Mouse (Mus musculus) lung, adult 2 months (tissue): ENCODE results near the gene Jund. TPM values are rescaled to one million over a fixed set of nuclear protein-coding genes. Genes with fewer than 3 reads are reported as not detected.
A peak's percentile ranks its signal among the peaks of the same experiment; 100 is the strongest.

ENCODE experiments used
- DNase-seq: peaks from one replicate; pipeline ENCODE4 v3.0.0; 2022
- H3K4me1 ChIP-seq: fragments of 200-500 bp; 2 replicates; pipeline ENCODE4 v1.6.1; 2011; ENCODE audit warnings: low read length; ENCODE audit not compliant: control insufficient read depth, insufficient read depth
- H3K4me3 ChIP-seq: fragments of 200-500 bp; replicated peaks from 2 replicates; pipeline ENCODE3; 2011; ENCODE audit warnings: low read depth, mild to moderate bottlenecking, control low read depth, low read length; ENCODE audit errors: extremely low read depth
- CTCF ChIP-seq: fragments of 200-500 bp; IDR thresholded peaks from 2 replicates; pipeline ENCODE4 v1.5.1; 2011; ENCODE audit warnings: mild to moderate bottlenecking, low read length, control low read depth; ENCODE audit not compliant: insufficient read depth
- POLR2A ChIP-seq: fragments of 200-500 bp; IDR thresholded peaks from 2 replicates; pipeline ENCODE4 v1.6.1; 2011; ENCODE audit warnings: low read depth, mild to moderate bottlenecking, control low read depth, low read length, borderline replicate concordance; ENCODE audit errors: extremely low read depth
- WGBS: fragments of 180-500 bp; shearing (Covaris S2); methylation state at CpG from one replicate; pipeline ENCODE4 v1.1.7; 2018; 5-methylcytosine and 5-hydroxymethylcytosine counted together
- polyA plus RNA-seq: library from polyadenylated mRNA; depleted of rRNA; stranded (reverse); fragments of >200 nt; gene quantifications from 2 replicates; pipeline ENCODE4 v1.2.3, GENCODE M21; 2012

Jund gene
- polyA plus RNA-seq, 1 experiment: 378 TPM

DNA sequence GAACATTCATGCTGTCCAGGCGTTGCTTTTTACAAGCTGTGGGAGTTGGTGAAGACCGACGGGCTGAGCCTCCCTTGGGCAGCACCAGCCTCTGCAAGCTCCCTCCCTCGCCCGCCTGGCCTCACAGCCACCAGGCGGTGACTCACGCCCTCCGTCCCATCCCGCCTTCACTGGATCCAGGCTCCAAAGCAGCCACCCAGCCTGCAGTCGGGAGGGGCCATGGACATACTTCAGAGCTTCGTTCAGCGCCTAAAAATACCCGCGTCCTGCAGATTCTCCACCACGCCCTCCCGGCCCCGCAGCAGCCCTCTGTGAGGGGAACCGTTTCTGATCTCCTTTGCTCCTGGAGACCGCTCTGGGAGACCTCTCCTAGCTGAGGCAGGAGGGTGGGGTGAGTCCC, 16.6 kb upstream of the Jund start:
- 7% methylated on average over 19 of the region's 19 CpGs for WGBS
- H3K4me1 ChIP-seq: peaks cover 11% of the 10 kb centered on the region
- peak; percentile 54 for DNase-seq
- no peak overlapping the region for H3K4me3 ChIP-seq
- TF ChIP-seq CTCF (no peak), POLR2A (peak; percentile 31; the same call in 1 of the 2 replicates)

DNA sequence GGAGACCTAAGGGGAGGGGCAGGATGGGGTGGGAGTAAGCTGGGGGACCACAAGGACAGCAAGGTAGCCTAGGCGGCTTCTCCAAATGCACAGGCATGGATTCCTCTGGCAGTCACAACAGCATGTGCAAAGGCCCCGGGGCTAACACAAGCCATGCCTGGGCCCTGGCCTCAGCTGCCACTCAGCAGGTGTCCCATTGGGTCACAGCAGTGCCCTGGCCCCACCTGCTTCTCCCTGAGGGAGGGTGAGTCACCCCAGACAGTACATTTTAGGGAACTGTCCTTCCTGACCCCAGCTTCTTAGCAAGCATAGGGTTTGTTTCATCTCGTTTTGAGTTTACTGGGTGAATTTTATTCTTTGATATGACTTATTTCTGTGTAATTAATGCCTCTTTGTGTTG, 16.1 kb upstream of the Jund start:
- 61% methylated on average over 3 of the region's 3 CpGs for WGBS
- Histone ChIP-seq H3K4me3 (no peak overlapping the region), H3K4me1 (peaks cover 11% of the 10 kb centered on the region)
- no peak for TF ChIP-seq POLR2A
- no peak for TF ChIP-seq CTCF
- no peak for DNase-seq

DNA sequence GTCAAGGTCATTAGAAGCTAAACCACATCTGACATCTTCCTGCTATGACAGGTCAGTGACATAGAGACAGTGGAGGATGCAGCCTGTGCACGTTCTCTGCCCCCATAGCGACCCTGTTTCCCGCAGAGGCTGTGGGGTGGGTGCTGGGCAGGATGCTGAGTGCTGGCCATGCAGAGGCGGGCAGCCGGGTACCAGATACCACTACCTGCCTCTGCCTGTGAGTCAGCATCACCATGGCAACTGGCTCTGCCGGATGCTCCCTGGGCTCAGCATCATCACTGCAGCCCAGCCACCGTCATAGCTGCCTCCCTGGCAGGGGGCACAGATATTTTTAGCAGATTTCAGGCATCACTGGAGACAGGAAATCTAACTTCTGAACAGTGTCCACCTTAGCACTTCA, 14.5 kb upstream of the Jund start:
- no peak overlapping the region for H3K4me3 ChIP-seq
- 56% methylated on average over 7 of the region's 7 CpGs for WGBS
- DNase-seq: no peak
- H3K4me1 ChIP-seq: peaks cover 6% of the 10 kb centered on the region
- TF ChIP-seq CTCF: no peak
- TF ChIP-seq POLR2A: no peak

DNA sequence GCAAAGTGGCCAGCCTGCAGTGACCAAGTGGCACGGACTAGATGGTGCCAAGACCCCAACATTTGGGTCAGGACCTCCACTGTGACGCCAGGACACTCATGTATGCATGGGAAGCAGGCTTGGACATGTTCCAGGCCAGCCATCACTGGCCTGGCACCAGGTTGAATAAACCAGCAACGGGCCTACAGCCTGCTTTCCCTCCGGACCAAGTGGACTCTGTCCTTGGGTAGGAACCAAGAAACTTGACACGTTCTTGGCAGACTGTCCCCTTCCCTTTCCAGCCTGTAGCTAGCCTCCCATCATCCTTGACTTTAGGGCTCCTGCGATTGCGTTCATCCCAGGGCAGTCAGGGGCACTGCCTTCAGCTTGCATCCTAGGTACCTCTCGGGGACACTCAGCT, 11.2 kb upstream of the Jund start:
- no peaks in the 10 kb centered on the region for H3K4me1 ChIP-seq
- DNase-seq: no peak
- no peak for TF ChIP-seq POLR2A
- TF ChIP-seq CTCF: no peak
- 51% methylated on average over 8 of the region's 8 CpGs for WGBS
- no peak overlapping the region for H3K4me3 ChIP-seq

DNA sequence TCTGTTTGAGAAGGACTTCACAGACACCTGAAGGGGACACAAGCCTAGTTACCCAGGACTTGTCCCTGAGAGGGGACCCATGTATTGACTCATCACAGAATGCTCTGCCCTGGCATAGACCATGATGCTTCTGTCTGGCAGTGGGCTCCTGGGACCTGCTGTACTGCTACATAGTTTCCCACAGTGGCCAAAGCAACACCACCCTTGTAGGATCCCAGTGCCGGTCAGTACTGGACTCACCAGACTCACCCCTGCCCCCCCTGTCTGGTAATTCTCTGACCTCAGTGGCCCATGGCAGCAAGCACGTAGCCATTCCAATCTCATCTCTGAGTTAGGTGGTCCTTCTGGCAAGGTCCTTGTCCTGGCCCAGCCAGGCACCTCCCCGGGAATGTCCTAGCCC, 10.6 kb upstream of the Jund start:
- H3K4me1 ChIP-seq: no peaks in the 10 kb centered on the region
- no peak for DNase-seq
- H3K4me3 ChIP-seq: no peak overlapping the region
- TF ChIP-seq POLR2A (no peak), CTCF (no peak)
- WGBS: 80% methylated on average over 3 of the region's 3 CpGs

DNA sequence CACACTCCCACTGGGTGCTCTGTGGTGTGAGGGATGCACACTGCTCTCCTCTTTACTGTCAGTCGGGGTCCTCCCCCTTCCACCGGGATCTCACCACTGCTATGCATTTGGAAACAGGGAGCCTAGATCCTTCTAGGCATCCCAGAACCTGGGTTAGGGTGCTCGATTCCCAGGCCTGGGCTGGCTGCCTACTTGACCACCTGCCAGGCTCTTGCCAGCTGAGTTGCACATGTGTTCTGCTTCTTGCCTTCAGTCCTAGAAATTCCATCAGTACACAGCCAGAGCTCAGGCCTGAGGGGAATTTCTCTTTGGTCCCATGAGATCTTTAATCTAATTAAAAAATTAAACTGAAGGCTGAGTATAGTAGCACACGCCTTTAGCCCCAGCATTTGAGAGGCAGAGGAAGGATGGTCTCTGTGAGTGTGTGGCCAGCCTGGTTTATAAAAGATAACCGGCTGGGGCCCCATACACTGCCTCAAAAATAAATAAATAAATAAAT, 8.8 kb upstream of the Jund start:
- H3K4me1 ChIP-seq: no peaks in the 10 kb centered on the region
- no peak for TF ChIP-seq POLR2A
- TF ChIP-seq CTCF: no peak
- no peak for DNase-seq
- 70% methylated on average over 5 of the region's 5 CpGs for whole genome bisulfite sequencing
- H3K4me3 ChIP-seq: no peak overlapping the region

DNA sequence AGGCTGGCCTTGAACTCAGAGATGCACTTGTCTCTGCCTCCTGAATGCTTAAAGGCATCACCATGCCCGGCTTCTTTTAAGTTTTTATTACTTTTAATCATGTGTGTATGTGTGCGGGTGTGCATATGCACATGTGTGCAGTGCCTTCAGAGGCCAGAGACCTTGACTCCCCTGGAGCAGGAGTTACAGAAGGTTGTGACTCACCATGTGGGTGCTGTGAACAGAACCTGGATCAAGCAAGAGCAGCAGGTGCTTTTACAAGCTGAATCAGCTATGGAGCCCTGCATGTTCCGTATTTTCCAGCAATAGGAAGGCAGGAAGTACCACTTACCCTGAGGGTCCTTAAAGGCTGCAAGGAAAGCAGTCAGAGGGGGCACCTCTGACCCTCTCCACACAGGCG, 7.5 kb upstream of the Jund start:
- no peak for DNase-seq
- Histone ChIP-seq H3K4me3 (no peak overlapping the region), H3K4me1 (peaks cover 3% of the 10 kb centered on the region; the same call in 1 of the 2 replicates)
- TF ChIP-seq CTCF (no peak), POLR2A (no peak)
- WGBS: 85% methylated on average over 4 of the region's 4 CpGs

DNA sequence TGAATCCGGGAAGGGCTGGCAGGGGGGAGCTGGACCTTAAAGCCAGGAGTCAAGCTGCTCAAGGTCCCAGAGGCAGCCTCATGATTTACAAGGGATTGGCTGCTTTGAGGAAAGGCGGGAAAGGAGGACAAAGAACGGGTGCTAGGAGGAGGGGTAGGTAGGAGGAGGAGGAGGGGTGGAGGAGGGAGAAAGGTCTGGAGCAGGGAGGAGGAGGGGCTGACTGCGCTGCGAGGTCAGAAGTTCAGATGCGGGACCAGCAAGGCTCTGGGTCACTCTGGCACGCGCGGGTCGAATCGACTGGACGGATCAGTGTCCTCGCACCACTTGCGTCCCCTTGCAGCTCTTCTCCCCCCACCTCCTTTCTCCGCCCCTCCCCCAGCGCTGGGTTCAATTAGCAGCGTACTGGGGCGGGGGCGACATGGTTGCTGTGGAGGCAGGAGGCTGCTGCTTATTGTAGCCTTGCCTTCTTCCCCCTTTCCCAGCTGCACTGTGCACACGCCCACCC, 7.0 kb upstream of the Jund start:
- no peak for TF ChIP-seq POLR2A
- no peak for TF ChIP-seq CTCF
- H3K4me1 ChIP-seq: peaks cover 3% of the 10 kb centered on the region; the same call in 1 of the 2 replicates
- WGBS: 17% methylated on average over 20 of the region's 20 CpGs
- DNase-seq: no peak
- no peak overlapping the region for H3K4me3 ChIP-seq

DNA sequence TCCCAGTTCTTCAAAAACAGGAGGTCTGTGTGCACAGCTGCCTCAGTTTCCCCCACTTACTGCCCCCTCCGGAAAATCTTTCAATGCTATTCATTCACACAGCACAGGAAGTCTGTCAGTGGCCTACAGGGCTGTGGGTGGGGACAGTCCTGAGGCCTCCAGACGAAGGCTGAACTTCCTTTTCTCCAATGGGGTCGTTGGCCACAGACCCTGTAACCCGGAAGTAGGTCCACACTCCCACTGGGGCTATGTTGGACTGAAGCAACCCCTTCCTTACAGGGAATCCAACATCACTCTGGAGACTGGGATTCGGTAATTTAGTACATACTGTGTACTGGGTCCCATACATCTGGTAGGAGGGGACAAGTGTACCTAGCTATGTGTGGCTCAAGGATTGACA, 5.1 kb upstream of the Jund start:
- H3K4me1 ChIP-seq: peaks cover 13% of the 10 kb centered on the region
- no peak for DNase-seq
- 42% methylated on average over 5 of the region's 5 CpGs for WGBS

DNA sequence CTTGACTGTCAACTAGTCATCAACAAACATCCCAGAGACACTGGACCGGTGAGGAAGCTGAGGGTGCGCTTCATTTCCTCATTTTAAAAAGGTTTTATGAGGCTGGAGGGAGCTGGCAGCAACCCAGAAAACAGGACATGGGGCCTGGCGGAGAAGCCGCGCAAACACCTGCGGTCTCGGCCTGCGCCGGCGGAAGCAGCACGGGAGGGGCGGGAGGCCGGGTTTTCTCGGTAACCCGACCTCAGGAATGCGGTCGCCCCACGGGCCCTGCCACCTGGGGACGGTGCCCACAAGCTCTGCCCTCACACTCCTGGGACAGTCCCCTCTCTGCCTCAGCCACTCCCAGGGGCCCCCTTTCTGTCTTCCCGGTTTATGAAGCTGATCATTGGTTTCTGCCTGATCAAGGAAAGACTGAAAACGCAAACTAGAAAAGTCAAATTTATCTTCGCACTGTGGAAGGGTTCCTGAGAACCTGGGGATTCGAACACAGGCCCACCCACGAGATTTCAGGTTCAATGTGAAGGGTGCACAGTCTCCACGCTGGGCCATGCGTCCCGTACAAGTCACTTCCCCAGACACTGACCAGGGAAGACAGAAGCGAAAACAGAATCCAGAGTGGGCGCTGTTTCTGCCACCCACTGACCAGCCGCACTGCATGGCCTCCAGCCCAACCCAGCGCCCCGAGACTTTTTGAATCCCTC, 3.3 kb upstream of the Jund start:
- peak; percentile 64 for DNase-seq
- 39% methylated on average over 32 of the region's 32 CpGs for WGBS
- no peak overlapping the region for H3K4me3 ChIP-seq
- TF ChIP-seq POLR2A (no peak), CTCF (no peak)
- H3K4me1 ChIP-seq: peaks cover 13% of the 10 kb centered on the region

More for the DNA sequence above, 5.1 kb upstream of the Jund start:
- no peak overlapping the region for H3K4me3 ChIP-seq
- TF ChIP-seq CTCF (no peak), POLR2A (no peak)
